Mouse (Mus musculus) liver, embryonic 14.5 days (tissue): ENCODE results near the gene Klk4. TPM values are rescaled to one million over a fixed set of nuclear protein-coding genes. Genes with fewer than 3 reads are reported as not detected.

Source experiments
- ATAC-seq: fragments of 200-750 bp; cut with Nextera tagmentation; 2 replicates; pipeline ENCODE4 v1.8.0; 2017; ENCODE audit warnings: moderate number of reproducible peaks, mild to moderate bottlenecking, moderate library complexity; ENCODE audit not compliant: insufficient read depth
- DNase-seq, 3 experiments: peaks; one replicate each; pipeline ENCODE4 v3.0.0-alpha.2; 2012 to 2013; ENCODE audit warnings: low read depth in 3 of 3, low spot score in 3 of 3
- H3K27ac ChIP-seq: fragments of 300-500 bp; sonication (generic); 2 replicates; pipeline ENCODE4 v1.5.1; 2014; ENCODE audit warnings: moderate library complexity, mild to moderate bottlenecking, control low read depth, inconsistent platforms
- H3K27me3 ChIP-seq: fragments of 300-500 bp; sonication (generic); 2 replicates; pipeline ENCODE4 v1.6.1; 2014; ENCODE audit warnings: mild to moderate bottlenecking, low read length, moderate library complexity; ENCODE audit not compliant: control insufficient read depth, insufficient read depth
- H3K36me3 ChIP-seq: fragments of 300-500 bp; sonication (generic); replicated peaks from 2 replicates; pipeline ENCODE4 v1.6.1; 2014; ENCODE audit warnings: low read depth; ENCODE audit not compliant: control insufficient read depth, insufficient read depth
- H3K4me1 ChIP-seq, 2 experiments: fragments of 200-500 bp in 1 of 2; fragments of 300-500 bp in 1 of 2; sonication (generic) in 1 of 2; replicated peaks; 2 replicates each; pipeline ENCODE4 v1.6.1; 2012 to 2014; ENCODE audit warnings: antibody characterized with exemption in 1 of 2, inconsistent platforms in 1 of 2, low read length in 1 of 2; ENCODE audit not compliant: control insufficient read depth in 2 of 2, insufficient read depth in 2 of 2
- H3K4me2 ChIP-seq: fragments of 300-500 bp; sonication (generic); 2 replicates; pipeline ENCODE4 v1.6.1; 2014; ENCODE audit warnings: low read depth, mild to moderate bottlenecking, control low read depth, moderate library complexity
- H3K4me3 ChIP-seq, 2 experiments: fragments of 200-500 bp in 1 of 2; fragments of 300-500 bp in 1 of 2; sonication (generic) in 1 of 2; 2 replicates each; pipeline ENCODE4 v1.5.1; 2012 to 2014; ENCODE audit warnings: low read depth in 2 of 2, low read length in 2 of 2, mild to moderate bottlenecking in 2 of 2, control low read depth in 1 of 2, inconsistent platforms in 1 of 2, moderate library complexity in 1 of 2; ENCODE audit not compliant: insufficient read depth in 1 of 2
- H3K9ac ChIP-seq: fragments of 300-500 bp; sonication (generic); replicated peaks from 2 replicates; pipeline ENCODE4 v1.6.1; 2014; ENCODE audit warnings: mild to moderate bottlenecking, control low read depth, moderate library complexity
- H3K9me3 ChIP-seq: fragments of 300-500 bp; sonication (generic); 2 replicates; pipeline ENCODE4 v1.6.1; 2016; ENCODE audit warnings: low read length, mixed read lengths; ENCODE audit not compliant: control insufficient read depth
- CTCF ChIP-seq: IDR thresholded peaks from 2 replicates; pipeline ENCODE4 v1.5.1; 2016; ENCODE audit warnings: antibody characterized with exemption, low read depth, control low read depth
- EP300 ChIP-seq: IDR thresholded peaks from 2 replicates; pipeline ENCODE4 v1.6.1; 2016; ENCODE audit warnings: antibody characterized with exemption, low read depth
- WGBS: fragments of 180-500 bp; shearing (Covaris S2); extraction: QIAGEN DNeasy Blood & Tissue Kit; methylation state at CpG from one replicate; pipeline ENCODE4 v1.1.7; 2014; ENCODE audit not compliant: insufficient replicate concordance; 5-methylcytosine and 5-hydroxymethylcytosine counted together
- polyA plus RNA-seq, 2 experiments: library from polyadenylated mRNA; depleted of rRNA in 1 of 2; stranded (reverse) in 1 of 2; unstranded in 1 of 2; fragments of >200 nt; fragmentation: Nextera tagmentation in 1 of 2; extraction: Ambion mirVana in 1 of 2; gene quantifications; 2 replicates each; pipeline versions ENCODE4 v1.2.1 to v1.2.3; 2012 to 2014

Gene Klk4
- polyA plus RNA-seq, 2 experiments = not detected

DNA sequence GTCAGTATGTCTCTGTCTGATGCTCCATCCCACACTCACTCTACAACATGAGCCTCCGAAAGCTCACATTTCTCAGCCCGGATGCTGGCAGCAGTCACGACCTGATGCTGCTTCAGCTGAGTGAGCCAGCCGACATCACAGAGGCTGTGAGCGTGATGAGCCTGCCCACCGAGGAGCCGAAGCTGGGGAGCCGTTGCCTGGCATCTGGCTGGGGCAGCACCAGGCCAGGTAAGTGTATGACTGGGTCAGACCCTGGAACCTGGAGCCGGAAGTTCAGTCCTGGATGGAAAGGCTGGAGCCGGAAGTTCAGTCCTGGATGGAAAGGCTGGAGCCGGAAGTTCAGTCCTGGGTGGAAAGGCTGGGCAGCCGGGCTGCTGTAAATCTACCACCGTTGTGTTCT lies 37.5 kb downstream of the Klk4 start:
- Histone ChIP-seq H3K36me3 (no peaks in the 10 kb centered on the region), H3K4me2 (no peak overlapping the region), H3K9ac (no peak overlapping the region), H3K4me3 (no peak overlapping the region), H3K9me3 (no peaks in the 10 kb centered on the region), H3K27me3 (no peaks in the 10 kb centered on the region), H3K27ac (no peak overlapping the region), H3K4me1 (no peaks in the 10 kb centered on the region)
- DNase-seq (no peak), ATAC-seq (no peak)
- TF ChIP-seq CTCF (no peak), EP300 (no peak)
- WGBS = 70% methylated on average over 13 of the region's 13 CpGs

DNA sequence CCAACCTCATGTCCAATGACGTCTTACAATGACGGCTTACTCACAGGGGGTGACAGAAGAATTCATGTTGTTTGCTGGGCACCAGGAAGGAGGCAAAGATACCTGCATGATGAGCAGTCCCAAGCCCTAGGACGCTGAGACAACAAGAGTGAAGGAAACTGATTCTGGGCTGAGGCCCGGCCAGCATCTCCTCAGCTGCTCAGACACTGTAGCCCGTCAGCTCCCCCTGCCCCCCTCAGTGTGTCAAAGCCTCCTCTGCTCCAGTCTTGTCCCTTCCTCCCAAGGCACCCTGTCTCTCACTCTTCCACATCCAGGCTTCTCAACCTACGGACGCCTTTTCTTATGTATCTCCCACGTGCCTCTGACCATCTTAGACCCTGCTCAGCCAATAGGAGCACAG lies 37.9 kb downstream of the Klk4 start:
- Histone ChIP-seq H3K4me2 (no peak overlapping the region), H3K9ac (no peak overlapping the region), H3K36me3 (no peaks in the 10 kb centered on the region), H3K9me3 (no peaks in the 10 kb centered on the region), H3K27ac (no peak overlapping the region), H3K4me1 (no peaks in the 10 kb centered on the region), H3K4me3 (no peak overlapping the region), H3K27me3 (no peaks in the 10 kb centered on the region)
- DNase-seq (no peak), ATAC-seq (no peak)
- 49% methylated on average over 8 of the region's 8 CpGs for WGBS
- TF ChIP-seq CTCF (no peak), EP300 (no peak)

DNA sequence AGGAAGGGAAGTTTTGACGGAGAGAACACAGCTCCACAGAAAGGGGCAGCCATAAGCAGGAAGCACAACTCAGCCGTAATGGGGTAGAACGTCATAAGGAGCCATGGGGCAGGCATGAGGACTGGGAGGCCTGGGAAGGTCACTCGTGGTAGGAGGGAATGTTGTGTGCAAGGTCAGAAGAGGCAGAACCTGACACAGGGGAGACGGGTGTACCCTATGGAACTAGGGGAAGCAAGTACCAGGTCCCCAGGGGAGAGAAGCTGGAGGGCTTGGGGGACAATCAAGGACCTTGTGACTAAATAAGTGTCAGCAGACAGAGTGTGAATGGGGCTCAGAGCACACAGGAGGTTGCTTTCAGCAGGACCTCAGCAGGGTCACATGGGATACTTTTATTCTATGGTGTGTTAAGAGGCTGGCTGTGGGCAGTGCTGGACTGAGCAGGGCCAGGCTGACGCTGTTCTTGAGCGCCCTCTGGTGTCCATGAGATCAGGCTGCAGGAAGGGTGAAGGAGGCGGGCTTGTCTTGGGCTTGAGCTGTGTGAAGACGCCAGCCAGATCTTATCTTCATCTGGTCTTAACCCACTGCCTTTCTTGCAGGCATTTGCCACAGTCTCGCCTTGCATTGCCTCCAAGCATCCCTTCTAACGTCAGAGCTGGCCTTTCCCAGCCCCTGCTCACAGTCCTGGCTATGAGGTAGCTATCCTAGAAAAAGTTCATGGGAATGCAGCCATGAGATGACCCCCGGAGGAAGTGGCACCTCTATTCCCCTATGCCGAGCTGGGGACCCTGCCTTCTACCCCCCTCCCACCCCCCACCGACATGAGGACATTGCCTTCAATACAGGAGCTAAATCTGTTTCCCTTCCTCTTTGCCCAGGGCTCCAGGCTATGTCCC lies 38.8 kb downstream of the Klk4 start:
- Histone ChIP-seq H3K27ac (no peak overlapping the region), H3K27me3 (no peaks in the 10 kb centered on the region), H3K4me2 (no peak overlapping the region), H3K4me3 (no peak overlapping the region), H3K9me3 (no peaks in the 10 kb centered on the region), H3K9ac (no peak overlapping the region), H3K36me3 (no peaks in the 10 kb centered on the region), H3K4me1 (no peaks in the 10 kb centered on the region)
- ATAC-seq (peak; percentile 41; the same call in 1 of the 2 replicates), DNase-seq (peak; percentile 17 to 23 (median 22))
- 18% methylated on average over 14 of the region's 14 CpGs for WGBS
- TF ChIP-seq CTCF = peak; percentile 91
- TF ChIP-seq EP300 = no peak

DNA sequence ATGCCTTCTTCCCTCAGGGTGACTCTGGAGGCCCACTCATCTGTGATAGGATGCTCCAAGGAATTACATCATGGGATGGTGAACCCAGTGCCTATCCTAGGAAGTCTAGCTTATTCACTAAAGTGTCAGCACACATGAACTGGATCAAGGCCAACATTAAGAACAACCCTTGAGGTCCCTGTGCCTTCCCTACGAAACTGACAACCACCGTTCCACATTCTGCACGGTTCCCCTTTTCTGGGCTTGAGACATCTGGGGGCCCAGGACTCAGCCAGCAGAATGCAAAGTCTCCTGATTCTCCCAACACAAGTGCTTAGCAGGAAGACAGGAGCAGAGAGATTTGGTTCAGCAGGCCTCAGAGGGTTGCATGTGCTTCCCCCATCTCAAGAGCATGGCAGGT lies 39.6 kb downstream of the Klk4 start:
- Histone ChIP-seq H3K36me3 (no peaks in the 10 kb centered on the region), H3K27ac (no peak overlapping the region), H3K4me3 (no peak overlapping the region), H3K9ac (no peak overlapping the region), H3K27me3 (no peaks in the 10 kb centered on the region), H3K4me2 (no peak overlapping the region), H3K4me1 (no peaks in the 10 kb centered on the region), H3K9me3 (no peaks in the 10 kb centered on the region)
- DNase-seq (no peak), ATAC-seq (no peak)
- TF ChIP-seq CTCF (no peak), EP300 (no peak)
- WGBS = 37% methylated on average over 3 of the region's 3 CpGs

DNA sequence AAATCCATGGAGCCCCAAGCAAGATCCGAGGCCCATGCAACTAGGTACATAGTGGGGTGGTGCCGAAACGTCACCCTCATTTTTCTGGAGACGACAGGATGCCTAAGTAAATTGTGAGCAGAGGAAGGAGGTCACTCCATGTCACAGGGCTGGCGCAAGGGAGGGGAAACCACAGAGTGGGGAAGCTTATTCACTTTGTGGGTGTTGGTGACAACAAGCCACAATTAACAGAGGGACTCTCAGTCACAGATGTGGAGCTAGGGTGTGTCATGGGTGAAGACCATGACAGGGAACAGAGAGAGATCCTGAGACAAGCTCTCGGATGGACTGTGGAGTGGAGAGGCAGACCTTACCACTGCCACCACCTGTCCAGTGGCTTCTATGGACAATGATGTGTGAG lies 40.1 kb downstream of the Klk4 start:
- Histone ChIP-seq H3K4me2 (no peak overlapping the region), H3K27ac (no peak overlapping the region), H3K4me1 (no peaks in the 10 kb centered on the region), H3K9ac (no peak overlapping the region), H3K27me3 (no peaks in the 10 kb centered on the region), H3K4me3 (no peak overlapping the region), H3K9me3 (no peaks in the 10 kb centered on the region), H3K36me3 (no peaks in the 10 kb centered on the region)
- TF ChIP-seq EP300 (no peak), CTCF (no peak)
- DNase-seq = no peak
- 43% methylated on average over 6 of the region's 6 CpGs for WGBS
- ATAC-seq = no peak
